Mouse (Mus musculus) right cerebral cortex, postnatal 36 days (tissue): ENCODE results near the gene Jazf1.

Experiments
- DNase-seq, 2 experiments: peaks; one replicate each; pipeline ENCODE4 v3.0.0; 2022; ENCODE audit warnings: low spot score in 2 of 2, mixed read lengths in 1 of 2

Gene Jazf1

GRCm38 (mm10) chr6:52961660-52962490 lies 106.6 kb downstream of the Jazf1 start:
- DNase-seq = no peak

- peak; percentile 42 to 56 for DNase-seq
Measured at GRCm38 (mm10) chr6:52957730-52958129, 110.7 kb downstream of the Jazf1 start.

GRCm38 (mm10) chr6:52956131-52956530 lies 112.3 kb downstream of the Jazf1 start:
- DNase-seq = no peak

GRCm38 (mm10) chr6:52955304-52955703 lies 113.1 kb downstream of the Jazf1 start:
- no peak for DNase-seq

- no peak for DNase-seq
Measured at GRCm38 (mm10) chr6:52954861-52955260, 113.6 kb downstream of the Jazf1 start.

GRCm38 (mm10) chr6:52954441-52954840 lies 114.0 kb downstream of the Jazf1 start:
- no peak for DNase-seq

- no peak for DNase-seq
Measured at GRCm38 (mm10) chr6:52952526-52952900, 115.9 kb downstream of the Jazf1 start.

GRCm38 (mm10) chr6:52951871-52952525 lies 116.4 kb downstream of the Jazf1 start:
- DNase-seq = no peak

- DNase-seq = no peak
Measured at GRCm38 (mm10) chr6:52950371-52950770, 118.1 kb downstream of the Jazf1 start.

- DNase-seq = no peak
Measured at GRCm38 (mm10) chr6:52942534-52942933, 125.9 kb downstream of the Jazf1 start.

- no peak for DNase-seq
Measured at GRCm38 (mm10) chr6:52942101-52942500, 126.3 kb downstream of the Jazf1 start.

- no peak for DNase-seq
Measured at GRCm38 (mm10) chr6:52937916-52938315, 130.5 kb downstream of the Jazf1 start.

GRCm38 (mm10) chr6:52936995-52937394 lies 131.4 kb downstream of the Jazf1 start:
- no peak for DNase-seq

GRCm38 (mm10) chr6:52934021-52934420 lies 134.4 kb downstream of the Jazf1 start:
- DNase-seq = no peak

- no peak for DNase-seq
Measured at GRCm38 (mm10) chr6:52932603-52933178, 135.7 kb downstream of the Jazf1 start.

GRCm38 (mm10) chr6:52929358-52929757 lies 139.1 kb downstream of the Jazf1 start:
- no peak for DNase-seq

- no peak for DNase-seq
Measured at GRCm38 (mm10) chr6:52926947-52927346, 141.5 kb downstream of the Jazf1 start.

GRCm38 (mm10) chr6:52925458-52926042 lies 142.9 kb downstream of the Jazf1 start:
- DNase-seq = no peak

- DNase-seq = no peak
Measured at GRCm38 (mm10) chr6:52921248-52921647, 147.2 kb downstream of the Jazf1 start.

- DNase-seq = no peak
Measured at GRCm38 (mm10) chr6:52920719-52921118, 147.7 kb downstream of the Jazf1 start.

GRCm38 (mm10) chr6:52919442-52919841 lies 149.0 kb downstream of the Jazf1 start:
- no peak for DNase-seq

GRCm38 (mm10) chr6:52918980-52919379 lies 149.5 kb downstream of the Jazf1 start:
- peak; percentile 58 for DNase-seq
